Mouse (Mus musculus) megakaryocyte, adult 5-6 weeks (primary cell): Measurements from ENCODE around the gene Pot1a. TPM values are rescaled to one million over a fixed set of nuclear protein-coding genes. Genes with fewer than 3 reads are reported as not detected.
A peak's percentile ranks its signal among the peaks of the same experiment; 100 is the strongest.

Experiments used
- ATAC-seq: 2 replicates; pipeline ENCODE4 v1.8.0; 2016; ENCODE audit warnings: mild to moderate bottlenecking, inconsistent platforms; ENCODE audit not compliant: poor library complexity, severe bottlenecking
- total RNA-seq, 2 experiments: library from RNA; stranded (forward) in 1 of 2; stranded (reverse) in 1 of 2; fragments of 153-499, 151-499 nt in 1 of 2; fragments of 221-1000, 200-1000 nt in 1 of 2; gene quantifications; 2 replicates each; pipeline versions ENCODE4 v1.2.3 to v1.2.4; 2015 to 2017

Gene Pot1a
- 27.4 and 30.7 TPM in 2 replicates for total RNA-seq (2015)
- total RNA-seq (2017) = 20.2 and 24.7 TPM in 2 replicates

DNA sequence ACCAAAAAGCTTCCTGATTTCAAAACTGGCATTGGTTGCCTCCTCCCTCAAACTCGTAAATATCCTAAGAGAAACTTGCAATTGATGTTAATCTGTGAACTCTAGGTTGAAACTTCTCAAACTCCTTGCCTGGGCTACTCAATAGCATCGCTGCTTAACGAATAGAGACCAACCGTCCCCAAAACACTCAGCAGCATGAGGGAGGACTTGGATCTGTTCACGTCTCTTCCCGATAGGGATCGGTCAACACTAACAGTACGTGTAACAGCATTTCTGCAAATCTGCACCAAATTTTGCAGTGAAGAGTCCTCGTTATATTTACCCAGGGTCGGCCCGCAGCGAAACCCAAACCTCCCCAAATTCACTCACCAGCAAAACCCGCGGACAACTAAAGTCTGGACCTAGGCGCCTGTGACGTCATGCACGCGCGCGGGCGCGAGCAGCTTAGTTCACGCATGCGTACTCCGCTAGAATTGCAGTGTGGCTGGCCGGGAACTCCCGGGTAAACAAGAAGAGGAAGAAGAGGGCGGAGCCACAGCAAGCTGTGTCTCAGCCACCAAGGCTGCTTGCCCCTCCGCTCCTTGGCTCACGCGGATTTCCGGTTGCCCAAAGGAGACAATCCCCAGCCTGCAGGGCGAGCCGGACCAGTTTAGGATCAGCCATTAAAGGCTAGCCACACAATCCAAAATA lies at the start of gene Pot1a:
TSS of gene Pot1a (minus strand) at position 441 of the 690 bp plus-strand sequence.
- ATAC-seq = peak; percentile 96

DNA sequence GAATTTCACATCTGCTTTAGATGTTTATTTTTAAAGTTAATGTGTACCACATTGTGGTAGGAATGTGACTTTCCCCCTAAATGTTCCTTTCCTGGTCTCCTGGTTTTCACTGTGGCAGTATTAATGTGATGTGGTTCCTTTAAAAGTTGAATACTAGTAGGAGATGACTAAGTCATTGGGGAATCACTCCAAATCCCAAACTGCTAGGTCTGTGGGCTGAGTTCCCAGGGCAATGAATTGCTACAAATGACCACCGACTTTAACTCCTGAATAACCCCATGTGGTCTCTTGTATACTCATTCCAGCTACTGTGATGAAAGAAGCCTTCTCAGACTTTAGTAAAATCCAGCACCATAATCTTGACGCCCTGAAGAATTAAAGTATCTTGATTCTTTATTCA lies 27.2 kb upstream of the Pot1a start:
- ATAC-seq = no peak

DNA sequence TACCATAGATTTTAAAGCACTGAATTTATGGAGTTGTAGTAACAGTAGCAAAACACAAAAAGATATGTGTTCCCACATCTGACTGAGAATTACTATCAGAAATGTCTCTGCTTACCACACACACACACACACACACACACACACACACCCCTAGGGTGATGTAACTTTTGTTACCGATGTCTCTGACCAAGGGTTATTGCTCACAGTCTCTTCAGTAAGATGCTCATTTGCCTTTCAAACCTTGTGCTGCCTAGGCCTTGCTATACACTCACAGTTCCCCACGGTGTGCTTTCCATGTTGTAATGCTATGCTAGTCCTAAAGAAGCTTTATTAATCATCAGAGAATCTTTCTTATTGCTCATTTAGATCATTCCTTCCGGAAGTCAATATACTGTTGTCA lies 3.0 kb downstream of the Pot1a start:
- no peak for ATAC-seq

DNA sequence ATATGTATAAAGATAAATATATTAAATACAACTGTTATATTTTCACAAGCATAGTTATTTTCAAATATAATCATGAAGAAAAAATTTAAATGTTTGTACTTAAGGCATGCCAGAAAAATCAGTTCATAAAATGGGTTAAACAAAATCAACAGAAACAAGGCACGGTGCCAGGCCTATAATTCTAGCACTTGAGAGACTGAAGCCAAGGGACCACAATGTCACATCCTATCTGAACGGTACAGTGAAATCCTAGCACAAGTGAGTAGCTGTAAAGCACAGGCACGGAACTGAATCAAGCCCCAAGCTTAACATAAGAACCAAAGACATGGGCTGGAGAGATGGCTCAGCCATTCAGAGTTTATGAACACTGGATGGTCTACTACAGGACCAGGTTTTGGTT lies 6.8 kb downstream of the Pot1a start:
- ATAC-seq = no peak

DNA sequence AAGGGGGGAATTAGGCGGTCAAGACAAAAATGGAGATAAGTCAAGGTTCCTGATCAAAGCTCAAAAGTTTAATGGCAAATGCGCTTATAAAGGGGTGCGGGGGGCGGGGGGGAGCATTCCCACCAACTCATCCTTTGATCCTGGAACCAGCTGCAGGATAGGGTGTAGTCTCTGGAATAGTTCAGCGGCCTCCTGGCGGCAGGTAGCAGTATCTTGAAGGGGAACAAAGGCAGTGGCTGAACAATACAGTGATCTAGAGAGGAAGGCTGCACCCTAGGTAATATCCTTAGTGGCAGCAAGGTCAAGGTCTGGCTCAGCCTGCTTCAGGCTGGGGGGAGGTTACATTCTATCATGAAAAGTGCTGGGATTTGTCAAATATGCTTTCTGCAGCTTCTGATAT lies 7.8 kb downstream of the Pot1a start:
- no peak for ATAC-seq

DNA sequence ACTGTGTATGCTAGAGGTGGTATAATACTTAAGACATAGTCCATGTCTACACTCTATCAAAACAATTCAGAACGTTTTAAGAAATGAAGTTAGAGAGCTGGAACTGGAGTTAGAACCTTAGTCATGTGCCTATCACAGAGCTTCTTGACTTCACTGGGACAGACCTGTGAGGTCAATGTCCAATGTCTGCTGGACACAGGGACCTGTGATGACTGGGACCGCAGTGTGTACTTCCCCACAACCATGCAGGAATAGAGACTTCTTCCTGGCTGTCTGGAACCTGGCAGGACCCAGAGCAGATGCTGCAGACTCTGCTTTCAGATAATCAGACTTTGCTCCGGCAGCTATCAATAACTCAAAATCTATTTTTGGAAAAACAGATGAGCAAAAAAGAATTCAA lies 40.8 kb downstream of the Pot1a start:
- ATAC-seq = no peak

DNA sequence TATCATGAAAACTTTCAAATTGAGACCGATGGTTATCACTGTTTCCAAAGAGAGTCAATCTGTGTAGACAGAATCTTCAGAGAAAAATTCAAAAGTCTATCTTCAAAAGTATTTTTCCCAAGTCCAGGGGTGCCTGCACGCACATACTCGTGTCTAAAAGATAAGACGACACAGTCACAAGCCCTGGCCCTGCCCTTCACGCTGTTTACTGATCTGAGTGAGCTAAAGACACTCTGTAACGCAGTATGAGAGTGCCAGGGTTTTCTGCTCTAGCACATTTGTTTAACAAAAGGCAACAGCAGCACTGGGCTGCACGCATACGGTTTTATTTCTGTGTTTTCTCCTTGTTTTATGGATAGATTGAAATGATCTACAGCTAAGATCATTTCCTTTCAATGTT lies 41.5 kb downstream of the Pot1a start:
- ATAC-seq = no peak

DNA sequence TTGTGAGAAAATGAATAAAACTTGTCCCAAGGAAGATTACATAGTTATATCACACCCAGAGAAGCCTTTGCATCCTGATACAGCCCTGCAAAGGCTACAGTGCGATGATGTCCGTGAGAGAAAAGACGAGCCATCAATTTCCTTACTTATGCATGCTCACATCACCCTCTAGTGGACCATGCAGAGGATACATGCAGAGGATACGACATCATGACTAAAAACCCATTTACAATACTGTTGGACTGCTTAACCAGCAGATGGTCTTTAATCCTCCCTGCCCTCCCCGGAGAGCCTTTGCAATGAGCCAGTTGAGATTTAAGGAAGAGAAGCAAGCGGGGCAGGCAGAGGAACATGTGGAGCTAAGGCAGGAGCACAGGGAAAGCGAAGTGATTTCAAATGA lies 42.0 kb downstream of the Pot1a start:
- no peak for ATAC-seq

DNA sequence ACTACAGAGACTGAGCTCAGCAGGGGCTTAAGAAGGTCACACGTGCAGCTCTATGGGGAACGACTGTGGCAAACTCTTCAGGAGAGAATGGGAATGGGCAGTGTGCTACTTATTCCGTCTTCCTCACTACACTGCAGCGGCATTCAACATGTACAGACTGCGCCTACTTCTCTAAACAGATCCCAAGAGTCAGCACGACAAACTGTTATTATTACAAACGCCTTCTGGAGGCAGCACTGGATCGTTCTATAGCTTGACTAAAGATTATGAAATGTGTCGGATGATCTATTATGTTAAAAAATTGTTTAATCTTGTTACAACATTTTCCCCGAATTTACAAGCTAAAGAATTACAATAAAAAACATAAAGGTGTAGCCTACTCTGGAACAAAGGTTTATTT lies 42.8 kb downstream of the Pot1a start:
- ATAC-seq = no peak

DNA sequence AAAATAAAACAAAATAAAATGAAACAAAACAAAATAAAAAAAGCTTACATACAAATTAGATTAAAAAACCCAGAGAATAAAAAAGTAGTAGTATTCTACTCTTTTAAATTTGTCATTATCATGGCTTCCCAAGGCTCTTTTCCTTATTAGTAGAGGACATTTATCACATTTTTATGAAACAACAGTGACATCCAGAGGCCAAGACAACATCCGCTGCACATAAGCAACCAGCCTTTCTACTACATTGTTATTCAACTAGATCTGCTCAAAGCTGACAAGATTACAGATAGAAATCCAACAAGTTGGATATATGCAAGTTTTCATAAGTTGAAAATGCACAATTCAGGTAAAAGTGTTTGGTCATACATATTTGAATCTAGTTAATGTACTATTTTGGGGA lies 56.4 kb downstream of the Pot1a start:
- ATAC-seq = no peak

DNA sequence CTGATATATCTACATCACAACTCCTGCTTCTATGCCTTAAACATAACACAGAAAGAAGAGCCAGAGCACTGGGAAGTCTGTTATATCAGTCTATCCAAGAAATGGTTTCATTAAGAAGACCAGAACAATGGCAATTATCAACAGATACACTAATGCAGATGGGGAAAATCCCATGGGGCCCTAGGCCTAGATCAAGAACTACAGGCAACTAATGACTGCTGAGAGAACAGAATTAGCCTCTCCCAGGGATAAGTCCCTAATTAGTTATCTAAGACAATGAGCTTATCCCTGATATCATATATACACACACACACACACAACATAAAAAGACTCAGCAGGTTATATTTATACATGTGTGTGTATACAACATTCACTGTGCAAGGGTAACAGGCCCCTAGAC lies 72.5 kb downstream of the Pot1a start:
- ATAC-seq = no peak

DNA sequence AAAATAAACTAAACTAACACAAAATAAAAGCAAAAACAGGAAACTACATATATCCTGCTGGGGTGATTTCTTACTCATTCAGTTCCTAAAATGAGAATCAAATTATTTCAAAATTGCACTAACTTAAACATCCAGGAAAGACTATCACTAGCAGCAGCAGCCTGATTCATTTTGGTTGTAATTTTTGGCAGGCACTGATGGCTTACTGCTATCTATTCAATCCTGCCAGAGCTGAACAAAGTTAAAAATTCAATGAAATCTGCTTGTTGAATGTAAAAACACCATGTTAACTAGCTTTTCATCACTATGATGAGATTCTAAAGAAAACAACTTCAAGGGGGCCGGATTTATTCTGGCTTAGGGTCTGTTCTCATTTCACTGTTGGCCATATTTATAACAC lies 82.5 kb downstream of the Pot1a start:
- no peak for ATAC-seq

DNA sequence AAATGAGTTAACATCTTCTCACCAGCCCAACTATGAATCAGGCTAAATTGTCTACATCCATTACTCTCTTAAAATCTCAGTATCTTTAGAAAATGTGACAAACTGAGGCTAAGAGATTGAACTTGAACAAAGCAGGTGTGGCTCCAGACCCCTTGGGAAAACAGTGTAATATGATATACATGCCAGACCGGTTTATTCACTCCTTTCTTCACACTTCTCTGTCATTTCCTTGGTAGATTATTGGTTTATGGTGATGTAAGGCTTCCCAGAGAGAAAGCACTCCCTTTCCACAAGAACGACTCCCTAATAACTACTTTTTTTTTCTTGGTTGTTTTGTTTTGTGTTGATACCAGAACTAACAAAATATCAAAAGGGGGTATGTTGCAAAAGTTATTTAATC lies 98.4 kb downstream of the Pot1a start:
- no peak for ATAC-seq

DNA sequence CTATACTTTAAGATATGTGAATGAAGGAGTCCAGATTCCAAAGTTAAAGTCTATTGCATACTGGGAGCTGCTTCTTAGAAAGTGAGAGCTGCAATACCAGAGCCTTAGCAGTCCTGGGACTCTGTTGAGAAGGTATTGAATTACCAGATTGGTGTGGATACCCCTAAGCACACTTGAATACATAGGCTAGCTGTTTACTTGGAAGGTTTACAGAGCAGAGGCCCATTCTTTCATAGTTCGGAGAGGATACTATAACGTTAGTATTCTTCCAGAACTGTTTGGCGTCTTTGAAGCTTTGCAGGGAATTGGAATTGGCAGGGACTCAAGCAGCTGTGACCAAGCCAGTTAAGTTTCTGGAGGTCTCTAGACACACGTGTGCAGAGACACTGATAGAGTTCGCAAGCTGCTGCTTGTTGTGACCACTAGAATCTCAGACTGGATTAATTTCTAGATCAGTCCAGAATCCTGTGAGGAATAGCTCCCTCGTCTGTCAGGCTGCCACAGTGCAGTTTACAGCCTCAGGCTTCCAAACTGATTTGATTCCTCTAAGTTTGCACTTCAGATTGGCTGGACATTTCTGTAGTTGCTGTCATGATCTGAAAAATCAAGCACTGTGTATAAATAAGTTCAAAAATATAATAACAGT lies 99.7 kb downstream of the Pot1a start:
- no peak for ATAC-seq

DNA sequence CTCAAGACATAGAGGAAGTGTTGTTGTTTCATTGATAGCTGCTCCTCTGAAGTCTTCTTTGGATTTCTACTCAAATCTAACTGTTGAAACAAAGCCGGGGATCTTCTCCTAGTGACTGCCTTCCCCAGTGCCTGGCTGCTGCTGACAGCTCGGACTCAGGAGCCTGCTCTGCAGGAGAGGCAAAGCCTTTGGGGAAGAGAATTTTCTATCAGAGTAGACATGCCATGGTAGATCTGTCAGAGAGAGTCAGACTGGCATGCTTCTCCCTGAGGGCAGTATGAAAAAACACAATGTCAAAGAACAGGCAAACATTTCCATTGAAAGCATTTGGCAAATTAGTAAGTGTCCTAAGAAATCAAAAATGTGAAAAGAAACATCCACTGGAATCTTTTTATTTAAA lies 109.1 kb downstream of the Pot1a start:
- no peak for ATAC-seq

Other genes starting within 250 kb of the Pot1a start
- not detected in 2 replicates for gene Gpr37, start 118.5 kb downstream of the Pot1a start, total RNA-seq (2015)
- not detected in 2 replicates for gene Gpr37, start 118.5 kb downstream of the Pot1a start, total RNA-seq (2017)